Mouse (Mus musculus): ENCODE results near the gene Grin1. TPM values are rescaled to one million over a fixed set of nuclear protein-coding genes. Genes with fewer than 3 reads are reported as not detected.

The Grin1 gene
- polyA plus RNA-seq, 1 experiment from 2014 or later = 1.0 TPM

DNA sequence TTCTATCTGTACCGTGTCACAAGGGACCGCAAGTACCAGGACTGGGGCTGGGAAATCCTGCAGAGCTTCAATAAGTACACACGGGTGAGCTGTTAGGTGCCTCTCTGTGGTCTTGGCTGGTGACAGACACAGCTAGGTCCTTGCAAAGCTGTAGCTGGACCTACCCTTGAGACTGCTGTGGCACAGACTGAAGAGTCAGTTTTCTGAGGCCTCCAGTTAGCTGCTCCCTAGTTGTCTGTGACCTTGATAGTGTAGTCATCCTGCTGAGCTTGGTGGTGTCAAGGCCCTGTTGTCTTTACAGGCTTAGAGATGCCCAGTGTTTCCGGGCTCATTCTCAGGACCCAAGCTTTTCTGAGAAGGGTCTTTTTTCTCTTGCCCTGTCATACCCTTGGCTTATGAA is 30.5 kb upstream of the Grin1 start:
- no peaks in the 10 kb centered on the region for H3K27me3 ChIP-seq
- H3K4me3 ChIP-seq = no peak overlapping the region
- no peak overlapping the region for H3K9ac ChIP-seq
- H3K27ac ChIP-seq = no peak overlapping the region
- 93% methylated on average over 4 of the region's 4 CpGs for WGBS
- peaks cover 87% of the 10 kb centered on the region for H3K36me3 ChIP-seq
- ATAC-seq (ENCODE audit: insufficient number of reproducible peaks, insufficient read depth, low FRiP score, low TSS enrichment) = no peak
- H3K9me3 ChIP-seq = no peaks in the 10 kb centered on the region
- no peak overlapping the region for H3K4me2 ChIP-seq (replicated peaks)
- no peaks in the 10 kb centered on the region for H3K4me1 ChIP-seq

GRCm38 (mm10) chr2:25348162-25348561 is 29.2 kb upstream of the Grin1 start:
- no peak overlapping the region for H3K9ac ChIP-seq
- no peaks in the 10 kb centered on the region for H3K4me1 ChIP-seq
- WGBS = 94% methylated on average over 7 of the region's 7 CpGs
- no peaks in the 10 kb centered on the region for H3K27me3 ChIP-seq
- H3K4me2 ChIP-seq (replicated peaks) = no peak overlapping the region
- H3K27ac ChIP-seq = no peak overlapping the region
- H3K9me3 ChIP-seq = no peaks in the 10 kb centered on the region
- no peak overlapping the region for H3K4me3 ChIP-seq
- no peak for ATAC-seq (ENCODE audit: insufficient number of reproducible peaks, insufficient read depth, low FRiP score, low TSS enrichment)
- peaks cover 97% of the 10 kb centered on the region for H3K36me3 ChIP-seq

GRCm38 (mm10) chr2:25338303-25338702 is 19.3 kb upstream of the Grin1 start:
- WGBS = 93% methylated on average over 6 of the region's 6 CpGs
- Histone ChIP-seq H3K4me3 (no peak overlapping the region), H3K4me2 (replicated peaks) (no peak overlapping the region), H3K9me3 (no peaks in the 10 kb centered on the region), H3K9ac (no peak overlapping the region), H3K4me1 (peaks cover 6% of the 10 kb centered on the region), H3K27me3 (no peaks in the 10 kb centered on the region), H3K27ac (no peak overlapping the region), H3K36me3 (peaks cover 81% of the 10 kb centered on the region)
- no peak for ATAC-seq (ENCODE audit: insufficient number of reproducible peaks, insufficient read depth, low FRiP score, low TSS enrichment)

- Histone ChIP-seq H3K9me3 (no peaks in the 10 kb centered on the region), H3K4me2 (replicated peaks) (peak overlapping the region; percentile 91), H3K27ac (no peak overlapping the region), H3K27me3 (no peaks in the 10 kb centered on the region), H3K4me3 (peak overlapping the region; percentile 93), H3K36me3 (peaks cover 44% of the 10 kb centered on the region), H3K4me1 (peaks cover 15% of the 10 kb centered on the region), H3K9ac (peak overlapping the region; percentile 85)
- 77% methylated on average over 2 of the region's 2 CpGs for WGBS
- ATAC-seq (ENCODE audit: insufficient number of reproducible peaks, insufficient read depth, low FRiP score, low TSS enrichment) = no peak
Observed at GRCm38 (mm10) chr2:25333569-25333968, 14.6 kb upstream of the Grin1 start.

GRCm38 (mm10) chr2:25332286-25333160 is 13.5 kb upstream of the Grin1 start, which contains the start of gene Man1b1:
Gene Man1b1 (plus strand): TSS chr2:25332338.
- H3K9ac ChIP-seq = peak within 1 kb of the TSS; percentile 85
- peaks cover 33% of the 10 kb centered on the region for H3K36me3 ChIP-seq
- no peaks in the 10 kb centered on the region for H3K27me3 ChIP-seq
- H3K27ac ChIP-seq = peak within 1 kb of the TSS; percentile 91
- ATAC-seq (ENCODE audit: insufficient number of reproducible peaks, insufficient read depth, low FRiP score, low TSS enrichment) = peak; percentile 97
- H3K4me3 ChIP-seq = peak within 1 kb of the TSS; percentile 93
- H3K4me1 ChIP-seq = peaks cover 15% of the 10 kb centered on the region
- WGBS = under 1% methylated on average over 78 of the region's 78 CpGs
- no peaks in the 10 kb centered on the region for H3K9me3 ChIP-seq
- peak within 1 kb of the TSS; percentile 91 for H3K4me2 ChIP-seq (replicated peaks)

GRCm38 (mm10) chr2:25331470-25331869 is 12.5 kb upstream of the Grin1 start:
- Histone ChIP-seq H3K9ac (peak overlapping the region; percentile 85; the same call in 1 of the 2 replicates), H3K27ac (no peak overlapping the region), H3K27me3 (no peaks in the 10 kb centered on the region), H3K4me1 (peaks cover 15% of the 10 kb centered on the region), H3K9me3 (no peaks in the 10 kb centered on the region), H3K36me3 (peaks cover 23% of the 10 kb centered on the region), H3K4me3 (peak overlapping the region; percentile 93), H3K4me2 (replicated peaks) (peak overlapping the region; percentile 51)
- 65% methylated on average over 9 of the region's 9 CpGs for WGBS
- no peak for ATAC-seq (ENCODE audit: insufficient number of reproducible peaks, insufficient read depth, low FRiP score, low TSS enrichment)

- Histone ChIP-seq H3K4me2 (replicated peaks) (no peak overlapping the region), H3K4me3 (no peak overlapping the region), H3K27ac (no peak overlapping the region), H3K9me3 (no peaks in the 10 kb centered on the region), H3K27me3 (no peaks in the 10 kb centered on the region), H3K4me1 (peaks cover 10% of the 10 kb centered on the region), H3K9ac (no peak overlapping the region), H3K36me3 (no peaks in the 10 kb centered on the region)
- no peak for ATAC-seq (ENCODE audit: insufficient number of reproducible peaks, insufficient read depth, low FRiP score, low TSS enrichment)
- 37% methylated on average over 7 of the region's 7 CpGs for WGBS
Observed at GRCm38 (mm10) chr2:25328440-25328839, 9.5 kb upstream of the Grin1 start.

- no peak overlapping the region for H3K4me2 ChIP-seq (replicated peaks)
- no peak overlapping the region for H3K9ac ChIP-seq
- H3K4me1 ChIP-seq = no peaks in the 10 kb centered on the region
- WGBS = 78% methylated on average over 2 of the region's 2 CpGs
- H3K27me3 ChIP-seq = peaks cover 11% of the 10 kb centered on the region
- no peak overlapping the region for H3K27ac ChIP-seq
- ATAC-seq (ENCODE audit: insufficient number of reproducible peaks, insufficient read depth, low FRiP score, low TSS enrichment) = no peak
- no peak overlapping the region for H3K4me3 ChIP-seq
- H3K9me3 ChIP-seq = no peaks in the 10 kb centered on the region
- no peaks in the 10 kb centered on the region for H3K36me3 ChIP-seq
Observed at GRCm38 (mm10) chr2:25326036-25326435, 7.0 kb upstream of the Grin1 start.

GRCm38 (mm10) chr2:25320084-25320483 is 1.1 kb upstream of the Grin1 start:
- H3K9ac ChIP-seq = no peak overlapping the region
- no peak overlapping the region for H3K27ac ChIP-seq
- ATAC-seq (ENCODE audit: insufficient number of reproducible peaks, insufficient read depth, low FRiP score, low TSS enrichment) = no peak
- no peak overlapping the region for H3K4me2 ChIP-seq (replicated peaks)
- 42% methylated on average over 2 of the region's 2 CpGs for WGBS
- peaks cover 61% of the 10 kb centered on the region for H3K27me3 ChIP-seq
- H3K4me3 ChIP-seq = no peak overlapping the region
- H3K4me1 ChIP-seq = peaks cover 9% of the 10 kb centered on the region; the same call in 1 of the 2 replicates
- H3K36me3 ChIP-seq = no peaks in the 10 kb centered on the region
- no peaks in the 10 kb centered on the region for H3K9me3 ChIP-seq

DNA sequence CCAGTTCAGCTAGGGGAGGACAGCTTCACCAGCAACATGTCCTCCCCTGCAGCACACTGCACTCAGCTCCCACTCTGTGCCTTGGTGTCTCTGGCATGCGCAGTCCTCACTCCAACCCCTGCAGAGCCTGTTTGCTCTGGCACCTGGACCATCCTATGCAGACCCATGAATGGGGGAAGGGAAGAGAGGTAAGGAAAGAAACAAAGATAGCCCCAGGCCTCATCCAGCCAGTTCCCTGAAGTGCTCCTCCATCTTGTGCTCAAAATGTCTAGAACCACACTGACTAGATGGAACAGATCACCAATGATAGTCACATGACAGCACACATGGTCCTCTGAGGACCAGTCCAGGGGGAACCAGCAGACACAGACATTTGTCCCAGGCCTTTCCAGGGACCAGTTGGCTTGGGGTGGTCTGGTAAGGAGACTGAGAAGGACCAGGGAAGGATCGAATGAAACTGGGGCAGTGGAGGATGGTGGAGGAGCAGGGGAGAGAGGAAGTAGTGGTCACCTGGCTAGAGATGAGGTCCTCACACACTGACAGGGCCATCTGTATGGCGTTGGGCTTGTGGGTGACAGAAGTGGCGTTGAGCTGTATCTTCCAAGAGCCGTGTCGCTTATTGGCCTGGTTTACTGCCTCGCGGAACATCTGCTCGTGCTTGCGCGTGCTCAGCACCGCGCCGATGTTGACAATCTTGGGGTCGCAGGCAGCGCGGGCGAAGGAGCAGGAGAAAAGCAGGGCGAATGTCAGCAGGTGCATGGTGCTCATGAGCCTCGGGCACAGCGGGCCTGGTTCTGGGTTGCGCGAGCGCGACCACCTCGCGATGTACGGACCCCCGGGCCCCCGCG is 644 bp downstream of the Grin1 start:
- 8% methylated on average over 31 of the region's 31 CpGs for WGBS
- H3K27me3 ChIP-seq = peaks cover 76% of the 10 kb centered on the region
- peak overlapping the region; percentile 30 for H3K4me3 ChIP-seq
- H3K36me3 ChIP-seq = no peaks in the 10 kb centered on the region
- no peaks in the 10 kb centered on the region for H3K9me3 ChIP-seq
- H3K4me1 ChIP-seq = peaks cover 9% of the 10 kb centered on the region; the same call in 1 of the 2 replicates
- ATAC-seq (ENCODE audit: insufficient number of reproducible peaks, insufficient read depth, low FRiP score, low TSS enrichment) = peak; percentile 41; the same call in 1 of the 2 replicates
- H3K4me2 ChIP-seq (replicated peaks) = peak overlapping the region; percentile 55
- no peak overlapping the region for H3K9ac ChIP-seq
- no peak overlapping the region for H3K27ac ChIP-seq

GRCm38 (mm10) chr2:25311491-25311891 is 7.5 kb downstream of the Grin1 start:
- Histone ChIP-seq H3K9me3 (no peaks in the 10 kb centered on the region), H3K4me1 (no peaks in the 10 kb centered on the region), H3K4me3 (no peak overlapping the region), H3K9ac (no peak overlapping the region), H3K36me3 (no peaks in the 10 kb centered on the region), H3K4me2 (replicated peaks) (no peak overlapping the region), H3K27ac (no peak overlapping the region), H3K27me3 (peaks cover 89% of the 10 kb centered on the region)
- 7% methylated on average over 11 of the region's 11 CpGs for WGBS
- no peak for ATAC-seq (ENCODE audit: insufficient number of reproducible peaks, insufficient read depth, low FRiP score, low TSS enrichment)

Measured in embryonic facial prominence, embryonic 12.5 days (tissue).